Mouse (Mus musculus) lung, embryonic 16.5 days (tissue): ENCODE data around the gene Atp8a2. TPM values are rescaled to one million over a fixed set of nuclear protein-coding genes. Genes with fewer than 3 reads are reported as not detected.

ENCODE experiments used
- ATAC-seq: fragments of 200-750 bp; cut with Nextera tagmentation; 2 replicates; pipeline ENCODE4 v1.8.0; 2017; ENCODE audit warnings: low read depth, mild to moderate bottlenecking, moderate library complexity
- H3K27ac ChIP-seq: fragments of 300-500 bp; sonication (generic); 2 replicates; pipeline ENCODE4 v1.5.1; 2014; ENCODE audit warnings: mild to moderate bottlenecking, control low read depth, low read length
- H3K27me3 ChIP-seq: fragments of 300-500 bp; sonication (generic); 2 replicates; pipeline ENCODE4 v1.6.1; 2014; ENCODE audit warnings: low read depth, low read length, mixed read lengths; ENCODE audit not compliant: control insufficient read depth, insufficient read depth
- H3K36me3 ChIP-seq: fragments of 300-500 bp; sonication (generic); 2 replicates; pipeline ENCODE4 v1.6.1; 2014; ENCODE audit warnings: low read length; ENCODE audit not compliant: control insufficient read depth, insufficient read depth
- H3K4me1 ChIP-seq: fragments of 300-500 bp; sonication (generic); replicated peaks from 2 replicates; pipeline ENCODE4 v1.6.1; 2014; ENCODE audit warnings: low read length, mixed read lengths; ENCODE audit not compliant: control insufficient read depth, insufficient read depth
- H3K4me2 ChIP-seq: fragments of 300-500 bp; sonication (generic); 2 replicates; pipeline ENCODE4 v1.6.1; 2014; ENCODE audit warnings: low read depth, low read length, control low read depth
- H3K4me3 ChIP-seq: fragments of 300-500 bp; sonication (generic); 2 replicates; pipeline ENCODE4 v1.5.1; 2014; ENCODE audit warnings: mild to moderate bottlenecking, low read length, control low read depth
- H3K9ac ChIP-seq: fragments of 300-500 bp; sonication (generic); 2 replicates; pipeline ENCODE4 v1.6.1; 2014; ENCODE audit warnings: low read length, control low read depth
- H3K9me3 ChIP-seq: fragments of 300-500 bp; sonication (generic); 2 replicates; pipeline ENCODE4 v1.6.1; 2016; ENCODE audit warnings: low read length; ENCODE audit not compliant: control insufficient read depth
- WGBS: fragments of 180-500 bp; shearing (Covaris S2); extraction: QIAGEN DNeasy Blood & Tissue Kit; methylation state at CpG from one replicate; pipeline ENCODE4 v1.1.7; 2014; 5-methylcytosine and 5-hydroxymethylcytosine counted together
- polyA plus RNA-seq: library from polyadenylated mRNA; unstranded; fragments of >200 nt; fragmentation: Nextera tagmentation; extraction: Ambion mirVana; gene quantifications from 2 replicates; pipeline ENCODE4 v1.2.1, GENCODE M21; 2015

Atp8a2 gene
- polyA plus RNA-seq = 0.88 and 1.7 TPM in 2 replicates

- WGBS = 60% methylated on average over 7 of the region's 7 CpGs
- H3K27me3 ChIP-seq = no peaks in the 10 kb centered on the region
- H3K9me3 ChIP-seq = no peaks in the 10 kb centered on the region
- no peaks in the 10 kb centered on the region for H3K4me1 ChIP-seq
- ATAC-seq = no peak
- no peak within 1 kb of the TSS for H3K4me3 ChIP-seq
- no peak within 1 kb of the TSS for H3K27ac ChIP-seq
- no peak within 1 kb of the TSS for H3K9ac ChIP-seq
- H3K36me3 ChIP-seq = no peaks in the 10 kb centered on the region
- H3K4me2 ChIP-seq = no peak within 1 kb of the TSS
These were observed at the start of gene Atp8a2 for GRCm38 (mm10) chr14:60196884-60197283. Atp8a2 (minus strand) TSS chr14:60197179.

- 78% methylated on average over 3 of the region's 3 CpGs for WGBS
- no peak overlapping the region for H3K9ac ChIP-seq
- no peak overlapping the region for H3K27ac ChIP-seq
- H3K27me3 ChIP-seq = no peaks in the 10 kb centered on the region
- ATAC-seq = no peak
- H3K9me3 ChIP-seq = no peaks in the 10 kb centered on the region
- H3K4me3 ChIP-seq = no peak overlapping the region
- no peak overlapping the region for H3K4me2 ChIP-seq
- H3K4me1 ChIP-seq = no peaks in the 10 kb centered on the region
- peaks cover 9% of the 10 kb centered on the region for H3K36me3 ChIP-seq
These were observed 41.6 kb upstream of the Atp8a2 start for GRCm38 (mm10) chr14:60238551-60238950.

GRCm38 (mm10) chr14:60219886-60220285 lies 22.9 kb upstream of the Atp8a2 start:
- Histone ChIP-seq H3K9me3 (no peaks in the 10 kb centered on the region), H3K9ac (no peak overlapping the region), H3K4me3 (no peak overlapping the region), H3K36me3 (peaks cover 12% of the 10 kb centered on the region), H3K4me1 (no peaks in the 10 kb centered on the region), H3K4me2 (no peak overlapping the region), H3K27me3 (no peaks in the 10 kb centered on the region), H3K27ac (no peak overlapping the region)
- 85% methylated on average over 10 of the region's 10 CpGs for WGBS
- ATAC-seq = no peak

GRCm38 (mm10) chr14:60217616-60218015 lies 20.6 kb upstream of the Atp8a2 start:
- Histone ChIP-seq H3K4me1 (no peaks in the 10 kb centered on the region), H3K27ac (no peak overlapping the region), H3K27me3 (no peaks in the 10 kb centered on the region), H3K9ac (no peak overlapping the region), H3K9me3 (no peaks in the 10 kb centered on the region), H3K4me2 (no peak overlapping the region), H3K4me3 (no peak overlapping the region), H3K36me3 (peaks cover 10% of the 10 kb centered on the region)
- 100% methylated on average over 4 of the region's 4 CpGs for WGBS
- no peak for ATAC-seq

GRCm38 (mm10) chr14:60216125-60216524 lies 19.1 kb upstream of the Atp8a2 start:
- no peak for ATAC-seq
- peaks cover 7% of the 10 kb centered on the region for H3K36me3 ChIP-seq
- WGBS = 80% methylated on average over 1 of the region's 1 CpGs
- H3K9ac ChIP-seq = no peak overlapping the region
- no peaks in the 10 kb centered on the region for H3K4me1 ChIP-seq
- H3K4me3 ChIP-seq = no peak overlapping the region
- H3K27ac ChIP-seq = no peak overlapping the region
- H3K9me3 ChIP-seq = no peaks in the 10 kb centered on the region
- no peaks in the 10 kb centered on the region for H3K27me3 ChIP-seq
- H3K4me2 ChIP-seq = no peak overlapping the region

- no peak for ATAC-seq
- H3K4me1 ChIP-seq = no peaks in the 10 kb centered on the region
- WGBS = 94% methylated on average over 3 of the region's 3 CpGs
These were observed 18.0 kb upstream of the Atp8a2 start for GRCm38 (mm10) chr14:60215000-60215399.

GRCm38 (mm10) chr14:60214040-60214439 lies 17.1 kb upstream of the Atp8a2 start:
- ATAC-seq = no peak
- 58% methylated on average over 1 of the region's 1 CpGs for WGBS

More at GRCm38 (mm10) chr14:60215000-60215399, 18.0 kb upstream of the Atp8a2 start:
- Histone ChIP-seq H3K9me3 (no peaks in the 10 kb centered on the region), H3K4me3 (no peak overlapping the region), H3K4me2 (no peak overlapping the region), H3K27ac (no peak overlapping the region), H3K27me3 (no peaks in the 10 kb centered on the region), H3K36me3 (peaks cover 5% of the 10 kb centered on the region), H3K9ac (no peak overlapping the region)

GRCm38 (mm10) chr14:60209166-60209565 lies 12.2 kb upstream of the Atp8a2 start:
- no peak for ATAC-seq
- Histone ChIP-seq H3K27me3 (no peaks in the 10 kb centered on the region), H3K27ac (no peak overlapping the region), H3K4me2 (no peak overlapping the region), H3K4me1 (no peaks in the 10 kb centered on the region), H3K4me3 (no peak overlapping the region), H3K9me3 (no peaks in the 10 kb centered on the region), H3K9ac (no peak overlapping the region), H3K36me3 (no peaks in the 10 kb centered on the region)
- WGBS = 77% methylated on average over 7 of the region's 7 CpGs

More at GRCm38 (mm10) chr14:60214040-60214439, 17.1 kb upstream of the Atp8a2 start:
- Histone ChIP-seq H3K27ac (no peak overlapping the region), H3K4me2 (no peak overlapping the region), H3K9me3 (no peaks in the 10 kb centered on the region), H3K27me3 (no peaks in the 10 kb centered on the region), H3K4me1 (no peaks in the 10 kb centered on the region), H3K9ac (no peak overlapping the region), H3K36me3 (no peaks in the 10 kb centered on the region), H3K4me3 (no peak overlapping the region)

GRCm38 (mm10) chr14:60204993-60205392 lies 8.0 kb upstream of the Atp8a2 start:
- Histone ChIP-seq H3K27ac (no peak overlapping the region), H3K4me3 (no peak overlapping the region), H3K36me3 (no peaks in the 10 kb centered on the region), H3K9ac (no peak overlapping the region), H3K4me2 (no peak overlapping the region), H3K27me3 (no peaks in the 10 kb centered on the region), H3K9me3 (no peaks in the 10 kb centered on the region), H3K4me1 (no peaks in the 10 kb centered on the region)
- 80% methylated on average over 6 of the region's 6 CpGs for WGBS
- no peak for ATAC-seq

- 83% methylated on average over 5 of the region's 5 CpGs for WGBS
- no peak overlapping the region for H3K27ac ChIP-seq
- no peak for ATAC-seq
- no peak overlapping the region for H3K9ac ChIP-seq
- H3K27me3 ChIP-seq = no peaks in the 10 kb centered on the region
- no peak overlapping the region for H3K4me2 ChIP-seq
- H3K36me3 ChIP-seq = no peaks in the 10 kb centered on the region
- no peaks in the 10 kb centered on the region for H3K9me3 ChIP-seq
- no peaks in the 10 kb centered on the region for H3K4me1 ChIP-seq
- H3K4me3 ChIP-seq = no peak overlapping the region
These were observed 980 bp downstream of the Atp8a2 start for GRCm38 (mm10) chr14:60195999-60196398.
